Mouse (Mus musculus): ENCODE results near the gene Ccdc158.

DNA sequence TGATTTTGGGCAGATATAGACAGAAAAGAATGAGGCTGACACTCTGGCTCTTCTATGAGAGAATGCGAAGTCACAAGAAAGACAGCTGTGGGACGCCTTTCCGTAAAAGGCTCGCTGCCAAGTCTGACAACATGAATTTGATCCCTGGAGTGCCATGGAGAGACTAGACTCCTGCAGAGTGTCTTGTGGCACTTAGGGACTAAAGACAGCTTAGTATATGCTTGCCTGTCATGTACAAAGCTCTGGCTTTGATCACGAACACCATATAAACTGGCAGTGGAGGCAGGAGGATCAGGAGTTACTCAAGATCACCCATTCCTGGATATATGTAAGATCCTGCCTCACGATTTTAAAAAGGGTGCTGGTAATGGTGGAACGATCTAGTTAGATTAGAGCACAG, 47.2 kb downstream of the Ccdc158 start:
- TF ChIP-seq EP300 (IDR thresholded peaks at IDR 0.05; ENCODE audit: insufficient read depth, low read depth, low read length), result no peak
- no peak for TF ChIP-seq CTCF (IDR thresholded peaks at IDR 0.05)

Measured in heart, adult 2 months (tissue).